33 mouse cellular contexts compared by ENCODE assay signal in the genomic region with DNA sequence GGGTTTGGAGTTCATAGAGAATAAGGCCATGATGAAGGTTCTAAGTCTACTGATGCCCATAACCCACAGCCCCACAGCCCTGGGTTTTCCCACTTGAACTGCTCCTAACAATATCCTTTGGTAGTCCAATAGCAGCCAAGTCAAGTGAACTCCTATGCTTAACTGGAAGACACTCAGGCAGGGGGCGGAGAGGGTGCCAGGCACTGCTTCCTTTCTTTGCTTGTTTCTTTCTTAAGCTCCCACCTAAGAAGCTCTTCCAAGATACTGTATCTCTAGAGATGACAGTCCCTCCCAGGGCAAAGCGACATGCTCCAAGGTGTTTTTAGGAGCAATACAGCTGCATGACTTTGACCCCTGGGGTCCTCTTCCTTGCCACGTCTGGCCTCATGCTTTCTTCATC. TPM values are rescaled to one million over a fixed set of nuclear protein-coding genes. Genes with fewer than 3 reads are reported as not detected.
"Had no signal": no experiment of that assay in that cellular context is flagged by ENCODE, and none has a peak within 500 bp of the region (broad histone marks: within the 10 kb centered on the region; RNA-seq: fewer than 3 reads in every experiment).

No protein-coding gene starts in this region.

- H3K27me3 ChIP-seq: heart, embryonic 12.5 days; hindbrain, embryonic 12.5 days; intestine, embryonic 15.5 days; limb, embryonic 13.5 days; limb, embryonic 15.5 days had no signal

- H3K4me2 ChIP-seq: heart, embryonic 12.5 days; hindbrain, embryonic 12.5 days; hindbrain, embryonic 14.5 days; intestine, embryonic 15.5 days; limb, embryonic 13.5 days; limb, embryonic 15.5 days; liver, embryonic 12.5 days had no signal

- ATAC-seq: hindbrain, embryonic 16.5 days; inflammation-experienced regulatory T-cells, adult 6 months; intestine, embryonic 15.5 days; intestine, postnatal 0 days; liver, embryonic 12.5 days had no signal

- H3K36me3 ChIP-seq: heart, embryonic 10.5 days; heart, embryonic 12.5 days; hindbrain, embryonic 10.5 days; hindbrain, embryonic 12.5 days; intestine, embryonic 15.5 days; limb, embryonic 13.5 days; limb, embryonic 15.5 days; liver, embryonic 12.5 days had no signal

- H3K4me1 ChIP-seq: heart, embryonic 10.5 days; heart, embryonic 12.5 days; hindbrain, embryonic 10.5 days; hindbrain, embryonic 12.5 days; intestine, embryonic 15.5 days; limb, embryonic 13.5 days; limb, embryonic 15.5 days; liver, embryonic 12.5 days had no signal

- H3K4me3 ChIP-seq: gastrocnemius, adult 2 months; heart, embryonic 10.5 days; heart, embryonic 12.5 days; hindbrain, embryonic 10.5 days; hindbrain, embryonic 12.5 days; intestine, embryonic 15.5 days; layer of hippocampus, adult 2 months; left cerebral cortex, adult 2 months; limb, embryonic 13.5 days; limb, embryonic 15.5 days; liver, embryonic 12.5 days had no signal

- H3K9me3 ChIP-seq: heart, embryonic 10.5 days; heart, embryonic 12.5 days; hindbrain, embryonic 10.5 days; hindbrain, embryonic 12.5 days; intestine, embryonic 15.5 days; limb, embryonic 13.5 days; limb, embryonic 15.5 days; liver, embryonic 12.5 days had no signal

- H3K27ac ChIP-seq: gastrocnemius, adult 2 months; heart, embryonic 10.5 days; hindbrain, embryonic 10.5 days; hindbrain, embryonic 12.5 days; hindbrain, embryonic 14.5 days; intestine, embryonic 15.5 days; layer of hippocampus, adult 2 months; left cerebral cortex, adult 2 months; limb, embryonic 13.5 days; limb, embryonic 15.5 days; liver, embryonic 12.5 days had no signal

- H3K9ac ChIP-seq: heart, embryonic 12.5 days; hindbrain, embryonic 12.5 days; hindbrain, embryonic 14.5 days; intestine, embryonic 15.5 days; limb, embryonic 13.5 days; limb, embryonic 15.5 days; liver, embryonic 12.5 days had no signal

- DNase-seq: gastrocnemius, adult 2 months; gastrocnemius, postnatal 10 days; gastrocnemius, postnatal 25 days; heart, adult 18-20 months; heart, postnatal 10 days; heart, postnatal 4 days; kidney, adult 18-20 months; kidney, adult 8-10 months; kidney, postnatal 10 days; kidney, postnatal 25 days; kidney, postnatal 4 days; left cerebral cortex, postnatal 4 days had no signal

RNA-seq across cellular contexts. Expression of a gene that starts 36.7 kb away (rescaled TPM):
- total RNA-seq: gastrocnemius, adult 2 months; gastrocnemius, postnatal 10 days; gastrocnemius, postnatal 25 days; granulocyte monocyte progenitor cell, adult 5-6 weeks; layer of hippocampus, adult 2 months; layer of hippocampus, postnatal 10 days; layer of hippocampus, postnatal 25 days; left cerebral cortex, adult 2 months; left cerebral cortex, postnatal 10 days; left cerebral cortex, postnatal 25 days; left cerebral cortex, postnatal 4 days had no signal
- polyA plus RNA-seq: heart, embryonic 10.5 days; heart, embryonic 12.5 days; heart, embryonic 14.5 days; hindbrain, embryonic 10.5 days; hindbrain, embryonic 12.5 days; hindbrain, embryonic 14.5 days; hindbrain, embryonic 16.5 days; kidney, embryonic 14.5 days; liver, embryonic 12.5 days had no signal
